1 mouse cellular context compared by ENCODE assay signal in the genomic region with DNA sequence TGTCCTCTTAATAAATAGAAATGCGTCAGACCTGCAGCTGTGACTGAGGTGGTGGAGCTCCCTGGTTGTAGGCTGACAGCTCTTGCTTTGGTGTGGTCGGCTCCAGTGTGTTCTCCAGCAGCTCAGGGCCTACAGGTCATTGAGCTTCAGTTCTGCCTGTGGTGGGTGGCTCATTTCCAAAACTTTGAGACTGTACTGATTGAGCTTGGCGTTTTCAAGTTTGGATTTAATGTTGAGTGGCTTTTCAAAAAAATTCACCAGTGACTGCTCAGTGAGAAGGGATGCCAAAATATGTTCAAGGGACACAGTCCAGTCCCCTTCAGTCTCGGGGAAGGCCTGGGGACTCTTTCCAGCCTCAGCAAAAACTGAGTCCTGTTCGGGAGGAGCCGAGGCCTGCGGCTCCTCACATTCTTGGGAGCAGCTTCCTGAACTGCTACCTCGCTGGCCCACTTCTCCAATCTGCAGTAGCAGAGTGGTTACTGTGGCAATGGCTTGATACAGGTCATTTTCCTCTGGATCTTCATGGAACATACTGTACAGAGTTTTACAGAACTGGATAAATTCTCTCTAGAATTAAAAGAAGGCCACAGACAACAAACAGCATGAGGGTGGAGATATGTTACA.
TF ChIP-seq lines count a peak whose summit lies in the region.

No protein-coding gene starts in this region.

TF ChIP-seq in CH12.LX, 34 proteins besides CTCF, POLR2A, EP300 and RAD21 (continued from another document):
- TF ChIP-seq ZMIZ1 (IDR thresholded peaks at IDR 0.05; ENCODE audit: low read depth, low read length) (no peak; the same call in 1 of the 2 replicates), ETS1 (conservative IDR thresholded peaks at IDR 0.05; ENCODE audit: low read depth, low read length) (no peak), MYC (IDR thresholded peaks at IDR 0.05; ENCODE audit: low read depth, low read length) (no peak), USF1 (IDR thresholded peaks at IDR 0.05; ENCODE audit: low read depth, low read length) (no peak), PAX5 (IDR thresholded peaks at IDR 0.05; ENCODE audit: low read length) (no peak), CHD1 (IDR thresholded peaks at IDR 0.05; ENCODE audit: low read depth, low read length) (no peak), ZKSCAN1 (IDR thresholded peaks at IDR 0.05; ENCODE audit: borderline replicate concordance, low read depth, low read length) (no peak), GABPA (IDR thresholded peaks at IDR 0.05; ENCODE audit: insufficient replicate concordance, low read depth, low read length) (no peak), RCOR1 (conservative IDR thresholded peaks at IDR 0.05; ENCODE audit: low read depth, low read length) (no peak), MXI1 (IDR thresholded peaks at IDR 0.05; ENCODE audit: low read depth, low read length) (no peak), SMC3 (IDR thresholded peaks at IDR 0.05; ENCODE audit: low read depth, low read length) (no peak), JUN (IDR thresholded peaks at IDR 0.05; ENCODE audit: insufficient read depth, low read depth, low read length) (no peak)
TF ChIP-seq in CH12.LX: peak in this region for 0.
